Mouse (Mus musculus) hindbrain, embryonic 16.5 days (tissue): ENCODE measurements around the gene Nabp2. TPM values are rescaled to one million over a fixed set of nuclear protein-coding genes. Genes with fewer than 3 reads are reported as not detected.

Experiments used
- ATAC-seq: fragments of 200-750 bp; cut with Nextera tagmentation; 2 replicates; pipeline ENCODE4 v1.8.0; 2017; ENCODE audit warnings: moderate TSS enrichment, moderate library complexity
- H3K27ac ChIP-seq: fragments of 300-500 bp; sonication (generic); 2 replicates; pipeline ENCODE4 v1.5.1; 2014; ENCODE audit warnings: low read depth, mild to moderate bottlenecking, control low read depth, low read length, moderate library complexity
- H3K27me3 ChIP-seq: fragments of 300-500 bp; sonication (generic); replicated peaks from 2 replicates; pipeline ENCODE4 v1.6.1; 2014; ENCODE audit warnings: low read length; ENCODE audit not compliant: control insufficient read depth, insufficient read depth
- H3K36me3 ChIP-seq: fragments of 300-500 bp; sonication (generic); 2 replicates; pipeline ENCODE4 v1.6.1; 2014; ENCODE audit warnings: mild to moderate bottlenecking, low read length, moderate library complexity, mixed read lengths; ENCODE audit not compliant: control insufficient read depth, insufficient read depth
- H3K4me1 ChIP-seq: fragments of 300-500 bp; sonication (generic); 2 replicates; pipeline ENCODE4 v1.6.1; 2014; ENCODE audit warnings: low read depth, low read length; ENCODE audit not compliant: control insufficient read depth, insufficient read depth
- H3K4me2 ChIP-seq: fragments of 300-500 bp; sonication (generic); 2 replicates; pipeline ENCODE4 v1.6.1; 2014; ENCODE audit warnings: mild to moderate bottlenecking, low read length, control low read depth, moderate library complexity
- H3K4me3 ChIP-seq: fragments of 300-500 bp; sonication (generic); 2 replicates; pipeline ENCODE4 v1.5.1; 2014; ENCODE audit warnings: mild to moderate bottlenecking, low read length, control low read depth, moderate library complexity
- H3K9ac ChIP-seq: fragments of 300-500 bp; sonication (generic); 2 replicates; pipeline ENCODE4 v1.6.1; 2014; ENCODE audit warnings: low read depth, mild to moderate bottlenecking, control low read depth, low read length, moderate library complexity
- H3K9me3 ChIP-seq: fragments of 300-500 bp; sonication (generic); 2 replicates; pipeline ENCODE4 v1.6.1; 2014; ENCODE audit warnings: mild to moderate bottlenecking, low read length, moderate library complexity; ENCODE audit not compliant: control insufficient read depth
- WGBS: fragments of 180-500 bp; shearing (Covaris S2); extraction: QIAGEN DNeasy Blood & Tissue Kit; methylation state at CpG from one replicate; pipeline ENCODE4 v1.1.7; 2014; 5-methylcytosine and 5-hydroxymethylcytosine counted together
- polyA plus RNA-seq: library from polyadenylated mRNA; unstranded; fragments of >200 nt; fragmentation: Nextera tagmentation; extraction: Ambion mirVana; gene quantifications from 2 replicates; pipeline ENCODE4 v1.2.1, GENCODE M21; 2015

Nabp2 gene
- polyA plus RNA-seq, 1 experiment from 2014 or later: 126 TPM

DNA sequence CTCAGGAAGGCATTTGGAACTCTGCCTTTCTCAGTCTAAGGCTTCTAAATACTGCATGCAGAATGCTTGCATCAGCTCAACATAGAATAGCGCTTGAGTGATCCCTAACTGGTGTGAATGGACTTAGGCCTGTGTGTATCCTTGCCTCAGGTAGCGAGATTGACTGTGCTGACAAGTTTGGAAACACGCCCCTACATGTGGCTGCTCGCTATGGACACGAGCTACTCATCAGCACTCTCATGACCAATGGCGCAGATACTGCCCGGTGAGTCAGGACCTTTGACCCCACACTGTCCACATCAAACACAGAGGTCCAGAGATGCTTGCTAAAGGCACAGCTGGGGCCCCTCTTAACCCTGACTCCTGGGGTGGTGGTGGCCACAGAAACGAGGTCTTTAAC is 28.8 kb downstream of the Nabp2 start:
- WGBS: 84% methylated on average over 8 of the region's 8 CpGs
- Histone ChIP-seq H3K4me1 (peaks cover 15% of the 10 kb centered on the region), H3K27me3 (no peaks in the 10 kb centered on the region), H3K9ac (no peak overlapping the region), H3K27ac (no peak overlapping the region), H3K4me3 (no peak overlapping the region), H3K4me2 (no peak overlapping the region), H3K9me3 (no peaks in the 10 kb centered on the region), H3K36me3 (peaks cover 64% of the 10 kb centered on the region)
- ATAC-seq: no peak

DNA sequence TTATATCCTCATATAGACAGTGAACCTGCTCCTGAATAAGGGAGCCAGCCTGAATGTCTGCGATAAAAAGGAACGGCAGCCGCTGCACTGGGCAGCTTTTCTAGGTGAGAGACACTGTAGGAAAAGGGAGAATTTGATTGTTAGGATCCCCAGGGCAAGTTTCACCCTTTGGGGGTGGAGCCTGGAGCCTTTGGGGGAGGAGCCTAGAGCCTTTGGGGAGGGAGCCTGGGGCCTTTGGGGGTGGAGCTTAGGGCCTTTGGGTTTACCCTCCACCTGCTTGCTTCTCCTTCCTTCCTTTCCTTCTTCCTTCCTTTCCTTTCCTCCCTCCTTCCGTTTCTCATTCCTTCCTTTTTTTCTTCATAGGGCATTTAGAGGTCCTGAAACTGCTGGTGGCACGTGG is 30.7 kb downstream of the Nabp2 start:
- Histone ChIP-seq H3K27ac (no peak overlapping the region), H3K36me3 (peaks cover 48% of the 10 kb centered on the region), H3K4me3 (no peak overlapping the region), H3K4me2 (no peak overlapping the region), H3K4me1 (peaks cover 21% of the 10 kb centered on the region), H3K9ac (no peak overlapping the region), H3K27me3 (no peaks in the 10 kb centered on the region), H3K9me3 (no peaks in the 10 kb centered on the region)
- 88% methylated on average over 5 of the region's 5 CpGs for WGBS
- ATAC-seq: no peak

DNA sequence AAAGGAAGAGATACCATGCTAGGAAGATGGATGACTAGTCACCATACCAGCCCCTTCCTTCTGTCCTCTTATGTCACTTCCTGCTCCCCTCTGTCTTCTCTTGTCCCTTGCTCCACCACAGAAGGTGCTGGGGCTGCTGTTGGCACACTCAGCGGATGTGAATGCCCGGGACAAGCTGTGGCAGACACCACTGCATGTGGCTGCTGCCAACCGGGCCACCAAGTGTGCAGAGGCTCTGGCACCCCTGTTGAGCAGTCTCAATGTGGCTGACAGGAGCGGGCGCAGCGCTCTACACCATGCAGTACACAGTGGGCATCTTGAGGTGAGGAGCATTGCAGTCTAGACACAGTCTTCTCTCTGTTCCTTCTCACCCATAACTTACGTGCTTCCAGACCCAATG is 32.0 kb downstream of the Nabp2 start:
- 90% methylated on average over 7 of the region's 7 CpGs for WGBS
- Histone ChIP-seq H3K27me3 (no peaks in the 10 kb centered on the region), H3K4me1 (peaks cover 21% of the 10 kb centered on the region), H3K36me3 (peaks cover 39% of the 10 kb centered on the region), H3K9me3 (no peaks in the 10 kb centered on the region), H3K4me3 (no peak overlapping the region), H3K9ac (no peak overlapping the region), H3K4me2 (no peak overlapping the region), H3K27ac (no peak overlapping the region)
- ATAC-seq: no peak

DNA sequence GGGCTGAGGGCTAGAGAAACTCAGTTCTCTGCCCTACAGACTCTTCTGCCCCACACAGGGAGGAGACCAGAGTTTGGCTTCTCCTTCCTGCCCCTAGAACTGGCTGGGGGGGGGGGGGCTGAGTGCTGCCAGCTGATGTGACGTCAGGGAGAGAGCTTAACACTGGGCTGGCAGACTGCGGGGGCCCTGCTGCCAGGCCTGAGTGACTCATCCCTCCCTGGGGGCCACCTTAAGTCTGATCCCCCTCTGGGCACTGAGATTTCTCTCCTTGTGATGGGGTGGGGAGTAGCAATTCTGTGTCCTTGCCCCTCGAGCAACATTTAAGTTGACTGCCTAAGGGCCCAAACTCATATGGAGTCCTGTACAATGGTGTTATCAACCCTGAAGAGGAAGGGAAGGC is 32.8 kb downstream of the Nabp2 start:
- Histone ChIP-seq H3K9ac (peak overlapping the region; percentile 100), H3K4me1 (peaks cover 21% of the 10 kb centered on the region), H3K4me3 (peak overlapping the region; percentile 97), H3K9me3 (no peaks in the 10 kb centered on the region), H3K27ac (peak overlapping the region; percentile 98; the same call in 1 of the 2 replicates), H3K4me2 (peak overlapping the region; percentile 83), H3K36me3 (peaks cover 31% of the 10 kb centered on the region), H3K27me3 (no peaks in the 10 kb centered on the region)
- 78% methylated on average over 2 of the region's 3 CpGs for whole genome bisulfite sequencing
- no peak for ATAC-seq

DNA sequence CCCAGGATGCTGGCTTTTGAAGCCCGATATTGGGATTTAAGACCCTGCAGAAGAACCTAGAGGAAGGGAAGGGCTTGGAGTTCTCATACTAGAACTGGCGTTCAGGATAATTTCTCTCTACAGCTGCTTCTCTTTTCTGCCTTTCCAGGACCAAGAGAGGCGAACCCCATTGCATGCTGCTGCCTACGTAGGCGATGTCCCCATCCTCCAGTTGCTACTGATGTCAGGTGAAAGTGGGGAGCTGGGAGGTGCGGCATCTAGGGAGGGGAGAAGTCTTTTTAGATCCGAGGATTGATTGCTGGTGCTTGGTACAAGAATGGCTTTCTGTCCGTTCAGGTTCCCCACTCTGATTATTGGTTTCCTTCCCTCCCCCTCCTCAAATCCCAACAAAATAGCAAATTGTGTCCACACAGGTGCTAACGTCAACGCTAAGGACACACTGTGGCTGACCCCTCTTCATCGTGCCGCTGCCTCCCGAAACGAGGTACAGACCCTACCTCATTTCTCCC is 33.3 kb downstream of the Nabp2 start:
- 53% methylated on average over 14 of the region's 14 CpGs for WGBS
- ATAC-seq: no peak

GRCm38 (mm10) chr10:128377222-128377939 is 33.9 kb downstream of the Nabp2 start:
- Histone ChIP-seq H3K36me3 (peaks cover 20% of the 10 kb centered on the region), H3K4me1 (peaks cover 21% of the 10 kb centered on the region), H3K27ac (peak overlapping the region; percentile 98), H3K9me3 (no peaks in the 10 kb centered on the region), H3K4me3 (peak overlapping the region; percentile 97), H3K9ac (peak overlapping the region; percentile 100), H3K4me2 (peak overlapping the region; percentile 83), H3K27me3 (no peaks in the 10 kb centered on the region)
- WGBS: under 1% methylated on average over 34 of the region's 47 CpGs
- ATAC-seq: peak; percentile 68

More for the DNA sequence above, 33.3 kb downstream of the Nabp2 start:
- Histone ChIP-seq H3K27ac (peak overlapping the region; percentile 98), H3K27me3 (no peaks in the 10 kb centered on the region), H3K9ac (peak overlapping the region; percentile 100), H3K36me3 (peaks cover 26% of the 10 kb centered on the region), H3K4me1 (peaks cover 21% of the 10 kb centered on the region), H3K4me2 (peak overlapping the region; percentile 83), H3K4me3 (peak overlapping the region; percentile 97), H3K9me3 (no peaks in the 10 kb centered on the region)

- peak; percentile 93 for ATAC-seq
- Histone ChIP-seq H3K4me3 (peak within 1 kb of the TSS; percentile 97), H3K27me3 (no peaks in the 10 kb centered on the region), H3K9me3 (no peaks in the 10 kb centered on the region), H3K4me2 (peak within 1 kb of the TSS; percentile 83), H3K4me1 (peaks cover 21% of the 10 kb centered on the region), H3K9ac (peak within 1 kb of the TSS; percentile 100), H3K27ac (peak within 1 kb of the TSS; percentile 98), H3K36me3 (peaks cover 13% of the 10 kb centered on the region)
- WGBS: 0% methylated on average over 28 of the region's 73 CpGs
Observed at GRCm38 (mm10) chr10:128376455-128377211, 34.7 kb downstream of the Nabp2 start, which contains the start of gene Ankrd52. Gene Ankrd52 (plus strand): TSS chr10:128377115.

GRCm38 (mm10) chr10:128376099-128376454 is 35.2 kb downstream of the Nabp2 start:
- Histone ChIP-seq H3K4me3 (peak overlapping the region; percentile 97), H3K9ac (peak overlapping the region; percentile 100), H3K9me3 (no peaks in the 10 kb centered on the region), H3K4me2 (peak overlapping the region; percentile 83), H3K36me3 (peaks cover 10% of the 10 kb centered on the region), H3K27me3 (no peaks in the 10 kb centered on the region), H3K27ac (peak overlapping the region; percentile 98), H3K4me1 (peaks cover 21% of the 10 kb centered on the region)
- ATAC-seq: no peak
- WGBS: 38% methylated on average over 4 of the region's 4 CpGs

GRCm38 (mm10) chr10:128374393-128374792 is 36.9 kb downstream of the Nabp2 start:
- no peaks in the 10 kb centered on the region for H3K9me3 ChIP-seq
- no peak overlapping the region for H3K9ac ChIP-seq
- 67% methylated on average over 6 of the region's 6 CpGs for WGBS
- H3K4me2 ChIP-seq: no peak overlapping the region
- no peaks in the 10 kb centered on the region for H3K27me3 ChIP-seq
- no peak overlapping the region for H3K4me3 ChIP-seq
- H3K4me1 ChIP-seq: peaks cover 24% of the 10 kb centered on the region
- H3K27ac ChIP-seq: no peak overlapping the region
- no peak for ATAC-seq
- peaks cover 2% of the 10 kb centered on the region for H3K36me3 ChIP-seq
